Mouse (Mus musculus) heart, embryonic 15.5 days (tissue): Measurements from ENCODE around the gene Fads2. TPM values are rescaled to one million over a fixed set of nuclear protein-coding genes. Genes with fewer than 3 reads are reported as not detected.

Source experiments
- ATAC-seq: fragments of 200-750 bp; cut with Nextera tagmentation; replicated peaks from 2 replicates; pipeline ENCODE4 v1.8.0; 2017; ENCODE audit warnings: low read depth, moderate TSS enrichment; ENCODE audit not compliant: insufficient number of reproducible peaks, insufficient read depth, low FRiP score
- H3K27ac ChIP-seq: fragments of 300-500 bp; sonication (generic); 2 replicates; pipeline ENCODE4 v1.5.1; 2015; ENCODE audit warnings: mild to moderate bottlenecking, inconsistent platforms
- H3K27me3 ChIP-seq: fragments of 300-500 bp; sonication (generic); 2 replicates; pipeline ENCODE4 v1.6.1; 2015; ENCODE audit warnings: inconsistent platforms
- H3K36me3 ChIP-seq: fragments of 300-500 bp; sonication (generic); 2 replicates; pipeline ENCODE4 v1.6.1; 2015; ENCODE audit warnings: mild to moderate bottlenecking, inconsistent platforms
- H3K4me1 ChIP-seq: fragments of 300-500 bp; sonication (generic); replicated peaks from 2 replicates; pipeline ENCODE4 v1.6.1; 2015; ENCODE audit warnings: inconsistent platforms
- H3K4me2 ChIP-seq: fragments of 300-500 bp; sonication (generic); 2 replicates; pipeline ENCODE4 v1.6.1; 2015; ENCODE audit warnings: inconsistent platforms, mild to moderate bottlenecking, moderate library complexity
- H3K4me3 ChIP-seq: fragments of 300-500 bp; sonication (generic); 2 replicates; pipeline ENCODE4 v1.5.1; 2015; ENCODE audit warnings: mild to moderate bottlenecking, inconsistent platforms
- H3K9ac ChIP-seq: fragments of 300-500 bp; sonication (generic); 2 replicates; pipeline ENCODE4 v1.6.1; 2015; ENCODE audit warnings: mild to moderate bottlenecking, inconsistent platforms
- H3K9me3 ChIP-seq: fragments of 300-500 bp; sonication (generic); replicated peaks from 2 replicates; pipeline ENCODE4 v1.6.1; 2016; ENCODE audit warnings: inconsistent platforms
- WGBS: fragments of 180-500 bp; shearing (Covaris S2); methylation state at CpG from one replicate; pipeline ENCODE4 v1.1.7; 2015; ENCODE audit warnings: mixed read lengths; 5-methylcytosine and 5-hydroxymethylcytosine counted together
- polyA plus RNA-seq: library from polyadenylated mRNA; unstranded; fragments of >200 nt; fragmentation: Nextera tagmentation; extraction: Ambion mirVana; gene quantifications from 2 replicates; pipeline ENCODE4 v1.2.1, GENCODE M21; 2015

Fads2 gene
- polyA plus RNA-seq, 1 experiment from 2014 or later, result 29.3 TPM

GRCm38 (mm10) chr19:10023304-10023758 is 78.2 kb downstream of the Fads2 start:
- no peak overlapping the region for H3K4me3 ChIP-seq
- peaks cover 4% of the 10 kb centered on the region; the same call in 1 of the 2 replicates for H3K36me3 ChIP-seq
- H3K27ac ChIP-seq, result peak overlapping the region; percentile 64
- ATAC-seq, result no peak; the same call in 1 of the 2 replicates
- no peak overlapping the region for H3K9ac ChIP-seq
- H3K4me1 ChIP-seq, result peaks cover 59% of the 10 kb centered on the region
- peak overlapping the region; percentile 0; the same call in 1 of the 2 replicates for H3K4me2 ChIP-seq
- WGBS, result 54% methylated on average over 9 of the region's 9 CpGs
- H3K9me3 ChIP-seq, result no peaks in the 10 kb centered on the region
- no peaks in the 10 kb centered on the region for H3K27me3 ChIP-seq

GRCm38 (mm10) chr19:10022414-10023303 is 78.9 kb downstream of the Fads2 start:
- Histone ChIP-seq H3K27me3 (no peaks in the 10 kb centered on the region), H3K4me1 (peaks cover 63% of the 10 kb centered on the region), H3K9me3 (no peaks in the 10 kb centered on the region), H3K27ac (peak overlapping the region; percentile 64), H3K4me3 (no peak overlapping the region), H3K36me3 (no peaks in the 10 kb centered on the region), H3K9ac (no peak overlapping the region), H3K4me2 (peak overlapping the region; percentile 0; the same call in 1 of the 2 replicates)
- ATAC-seq, result no peak
- 73% methylated on average over 5 of the region's 5 CpGs for WGBS

GRCm38 (mm10) chr19:10021981-10022380 is 79.6 kb downstream of the Fads2 start:
- H3K36me3 ChIP-seq, result no peaks in the 10 kb centered on the region
- H3K4me1 ChIP-seq, result peaks cover 66% of the 10 kb centered on the region
- H3K27ac ChIP-seq, result 0 out of 2 replicates have a peak overlapping the region, but pooled peaks have one; percentile 31
- H3K4me2 ChIP-seq, result no peak overlapping the region
- no peaks in the 10 kb centered on the region for H3K9me3 ChIP-seq
- WGBS, result 85% methylated on average over 2 of the region's 2 CpGs
- H3K27me3 ChIP-seq, result no peaks in the 10 kb centered on the region
- ATAC-seq, result no peak
- no peak overlapping the region for H3K4me3 ChIP-seq
- H3K9ac ChIP-seq, result no peak overlapping the region

- peak overlapping the region; percentile 71; the same call in 1 of the 2 replicates for H3K9ac ChIP-seq
- peak overlapping the region; percentile 62 for H3K4me3 ChIP-seq
- H3K27ac ChIP-seq, result no peak overlapping the region
- peaks cover 54% of the 10 kb centered on the region for H3K4me1 ChIP-seq
- no peaks in the 10 kb centered on the region for H3K27me3 ChIP-seq
- no peaks in the 10 kb centered on the region for H3K9me3 ChIP-seq
- H3K4me2 ChIP-seq, result peak overlapping the region; percentile 90
- no peak for ATAC-seq
- 67% methylated on average over 4 of the region's 4 CpGs for WGBS
- no peaks in the 10 kb centered on the region for H3K36me3 ChIP-seq
Measured at GRCm38 (mm10) chr19:10019214-10019760, 82.3 kb downstream of the Fads2 start.

GRCm38 (mm10) chr19:10018527-10018818 is 83.1 kb downstream of the Fads2 start:
- Histone ChIP-seq H3K4me3 (peak overlapping the region; percentile 62), H3K4me2 (peak overlapping the region; percentile 90), H3K9ac (peak overlapping the region; percentile 71), H3K36me3 (no peaks in the 10 kb centered on the region), H3K27ac (peak overlapping the region; percentile 73), H3K27me3 (no peaks in the 10 kb centered on the region), H3K4me1 (peaks cover 55% of the 10 kb centered on the region), H3K9me3 (no peaks in the 10 kb centered on the region)
- WGBS, result 1% methylated on average over 3 of the region's 3 CpGs
- peak; percentile 26 for ATAC-seq

- peak overlapping the region; percentile 90 for H3K4me2 ChIP-seq
- peak; percentile 95 for ATAC-seq
- WGBS, result 6% methylated on average over 44 of the region's 44 CpGs
- peak overlapping the region; percentile 73 for H3K27ac ChIP-seq
- H3K9ac ChIP-seq, result peak overlapping the region; percentile 71
- peaks cover 56% of the 10 kb centered on the region for H3K4me1 ChIP-seq
- peak overlapping the region; percentile 62 for H3K4me3 ChIP-seq
- H3K27me3 ChIP-seq, result no peaks in the 10 kb centered on the region
- H3K36me3 ChIP-seq, result no peaks in the 10 kb centered on the region
- H3K9me3 ChIP-seq, result no peaks in the 10 kb centered on the region
Measured at GRCm38 (mm10) chr19:10017637-10018526, 83.7 kb downstream of the Fads2 start.

GRCm38 (mm10) chr19:10016151-10016550 is 85.4 kb downstream of the Fads2 start:
- Histone ChIP-seq H3K27me3 (no peaks in the 10 kb centered on the region), H3K4me1 (peaks cover 50% of the 10 kb centered on the region), H3K9me3 (no peaks in the 10 kb centered on the region), H3K4me3 (no peak overlapping the region), H3K9ac (no peak overlapping the region), H3K27ac (no peak overlapping the region), H3K36me3 (no peaks in the 10 kb centered on the region), H3K4me2 (no peak overlapping the region)
- WGBS, result 72% methylated on average over 4 of the region's 4 CpGs
- no peak for ATAC-seq

GRCm38 (mm10) chr19:10015442-10015841 is 86.1 kb downstream of the Fads2 start:
- Histone ChIP-seq H3K4me3 (no peak overlapping the region), H3K4me1 (peaks cover 45% of the 10 kb centered on the region), H3K9me3 (no peaks in the 10 kb centered on the region), H3K36me3 (no peaks in the 10 kb centered on the region), H3K27ac (no peak overlapping the region), H3K27me3 (no peaks in the 10 kb centered on the region), H3K9ac (no peak overlapping the region), H3K4me2 (no peak overlapping the region)
- no peak for ATAC-seq
- WGBS, result 51% methylated on average over 4 of the region's 4 CpGs

GRCm38 (mm10) chr19:10014824-10015223 is 86.7 kb downstream of the Fads2 start:
- no peak overlapping the region for H3K4me3 ChIP-seq
- H3K27me3 ChIP-seq, result no peaks in the 10 kb centered on the region
- WGBS, result 69% methylated on average over 13 of the region's 13 CpGs
- no peak overlapping the region for H3K4me2 ChIP-seq
- peaks cover 45% of the 10 kb centered on the region for H3K4me1 ChIP-seq
- no peaks in the 10 kb centered on the region for H3K9me3 ChIP-seq
- ATAC-seq, result no peak
- no peaks in the 10 kb centered on the region for H3K36me3 ChIP-seq
- H3K27ac ChIP-seq, result peak overlapping the region; percentile 88; the same call in 1 of the 2 replicates
- no peak overlapping the region for H3K9ac ChIP-seq

- Histone ChIP-seq H3K36me3 (no peaks in the 10 kb centered on the region), H3K9me3 (no peaks in the 10 kb centered on the region), H3K27ac (peak overlapping the region; percentile 88), H3K4me2 (no peak overlapping the region), H3K4me1 (peaks cover 38% of the 10 kb centered on the region), H3K27me3 (no peaks in the 10 kb centered on the region), H3K9ac (no peak overlapping the region), H3K4me3 (no peak overlapping the region)
- 24% methylated on average over 5 of the region's 5 CpGs for WGBS
- peak; percentile 51 for ATAC-seq
Measured at GRCm38 (mm10) chr19:10013913-10014312, 87.6 kb downstream of the Fads2 start.

GRCm38 (mm10) chr19:10013348-10013747 is 88.2 kb downstream of the Fads2 start:
- ATAC-seq, result no peak
- H3K36me3 ChIP-seq, result no peaks in the 10 kb centered on the region
- WGBS, result 15% methylated on average over 3 of the region's 3 CpGs
- H3K4me3 ChIP-seq, result no peak overlapping the region
- peaks cover 33% of the 10 kb centered on the region for H3K4me1 ChIP-seq
- no peak overlapping the region for H3K9ac ChIP-seq
- H3K27me3 ChIP-seq, result no peaks in the 10 kb centered on the region
- peak overlapping the region; percentile 88 for H3K27ac ChIP-seq
- no peaks in the 10 kb centered on the region for H3K9me3 ChIP-seq
- 0 out of 2 replicates have a peak overlapping the region, but pooled peaks have one; percentile 1 for H3K4me2 ChIP-seq
